Mouse (Mus musculus) embryonic facial prominence, embryonic 13.5 days (tissue): ENCODE results near the gene Stard13. TPM values are rescaled to one million over a fixed set of nuclear protein-coding genes. Genes with fewer than 3 reads are reported as not detected.

ENCODE experiments used
- ATAC-seq: fragments of 200-750 bp; cut with Nextera tagmentation; 2 replicates; pipeline ENCODE4 v1.8.0; 2017; ENCODE audit warnings: low read depth; ENCODE audit not compliant: insufficient number of reproducible peaks, insufficient read depth, low FRiP score, low TSS enrichment
- H3K27ac ChIP-seq: fragments of 300-500 bp; sonication (generic); 2 replicates; pipeline ENCODE4 v1.5.1; 2015; ENCODE audit warnings: moderate library complexity, mild to moderate bottlenecking, inconsistent platforms
- H3K27me3 ChIP-seq: fragments of 300-500 bp; sonication (generic); 2 replicates; pipeline ENCODE4 v1.6.1; 2015; ENCODE audit warnings: mild to moderate bottlenecking, inconsistent platforms
- H3K36me3 ChIP-seq: fragments of 300-500 bp; sonication (generic); 2 replicates; pipeline ENCODE4 v1.6.1; 2015; ENCODE audit warnings: mild to moderate bottlenecking, inconsistent platforms
- H3K4me1 ChIP-seq: fragments of 300-500 bp; sonication (generic); 2 replicates; pipeline ENCODE4 v1.6.1; 2015; ENCODE audit warnings: inconsistent platforms
- H3K4me2 ChIP-seq: fragments of 300-500 bp; sonication (generic); 2 replicates; pipeline ENCODE4 v1.6.1; 2015; ENCODE audit warnings: moderate library complexity, mild to moderate bottlenecking, inconsistent platforms
- H3K4me3 ChIP-seq: fragments of 300-500 bp; sonication (generic); 2 replicates; pipeline ENCODE4 v1.5.1; 2015; ENCODE audit warnings: mild to moderate bottlenecking, inconsistent platforms
- H3K9ac ChIP-seq: fragments of 300-500 bp; sonication (generic); 2 replicates; pipeline ENCODE4 v1.6.1; 2015; ENCODE audit warnings: mild to moderate bottlenecking, inconsistent platforms
- H3K9me3 ChIP-seq: fragments of 300-500 bp; sonication (generic); 2 replicates; pipeline ENCODE4 v1.6.1; 2016; ENCODE audit warnings: inconsistent platforms
- WGBS: fragments of 180-500 bp; shearing (Covaris S2); methylation state at CpG from one replicate; pipeline ENCODE4 v1.1.7; 2015; ENCODE audit warnings: mixed read lengths; 5-methylcytosine and 5-hydroxymethylcytosine counted together
- polyA plus RNA-seq: library from polyadenylated mRNA; unstranded; fragments of >200 nt; fragmentation: Nextera tagmentation; extraction: Ambion mirVana; gene quantifications from 2 replicates; pipeline ENCODE4 v1.2.1, GENCODE M21; 2015

Stard13 gene
- polyA plus RNA-seq, 1 experiment from 2014 or later = 6.4 TPM

DNA sequence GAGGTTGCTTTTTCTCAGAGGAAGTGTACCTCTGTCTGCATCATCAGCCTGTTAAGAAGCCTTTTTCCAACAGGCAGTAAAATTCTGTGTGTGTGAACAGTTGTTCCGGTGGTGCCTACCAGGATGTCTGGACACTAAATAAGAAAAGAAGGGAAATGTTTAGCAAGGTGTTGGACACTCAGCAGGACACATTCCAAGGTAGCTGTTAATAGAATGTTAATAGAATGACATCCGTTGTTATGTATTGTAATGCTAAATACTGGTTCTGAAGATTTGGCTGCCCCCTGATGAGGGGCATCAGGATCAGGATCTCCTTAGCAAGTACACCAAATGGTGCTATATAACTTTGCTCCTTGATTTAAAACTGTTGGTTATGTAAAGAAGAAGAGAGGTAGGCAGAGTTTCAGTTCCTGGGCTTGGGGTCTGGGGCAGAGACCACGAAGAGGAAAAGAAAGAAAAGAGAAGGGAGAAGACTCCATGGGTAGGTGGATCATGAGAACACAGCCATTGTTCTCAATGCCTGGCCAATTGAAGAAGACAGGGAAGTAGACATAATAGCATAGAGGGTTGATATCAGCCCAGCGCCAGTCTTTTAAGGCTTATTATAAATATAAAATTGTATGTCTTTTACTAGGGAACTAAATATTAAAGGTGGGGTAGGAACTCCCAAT is 9.8 kb downstream of the Stard13 start:
- 80% methylated on average over 4 of the region's 4 CpGs for WGBS
- no peaks in the 10 kb centered on the region for H3K36me3 ChIP-seq
- H3K9me3 ChIP-seq = no peaks in the 10 kb centered on the region
- H3K4me3 ChIP-seq = no peak overlapping the region
- H3K9ac ChIP-seq = no peak overlapping the region
- ATAC-seq = no peak
- no peak overlapping the region for H3K27ac ChIP-seq
- H3K27me3 ChIP-seq = no peaks in the 10 kb centered on the region
- peaks cover under 1% of the 10 kb centered on the region; the same call in 1 of the 2 replicates for H3K4me1 ChIP-seq
- no peak overlapping the region for H3K4me2 ChIP-seq

DNA sequence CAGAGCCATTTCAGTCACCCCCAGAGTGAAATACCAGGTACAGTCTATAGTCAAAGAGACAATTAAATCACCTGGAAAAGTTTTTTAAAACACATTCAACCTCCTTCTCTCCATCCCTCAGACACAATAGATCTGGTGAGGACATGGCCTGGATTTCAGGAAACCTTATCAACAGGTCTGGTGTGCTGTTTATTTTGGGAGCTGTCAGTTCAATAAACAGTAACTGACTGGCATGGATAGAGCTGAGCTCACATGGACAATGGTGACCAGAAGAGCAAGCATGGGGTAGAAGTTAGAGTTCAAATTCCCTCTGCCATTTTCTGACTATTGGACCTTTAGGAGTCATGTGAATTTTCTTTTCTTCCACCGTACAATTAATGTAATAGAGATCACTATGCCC is 10.8 kb downstream of the Stard13 start:
- no peak overlapping the region for H3K27ac ChIP-seq
- H3K9ac ChIP-seq = no peak overlapping the region
- whole genome bisulfite sequencing = 83% methylated on average over 1 of the region's 1 CpGs
- ATAC-seq = no peak
- H3K9me3 ChIP-seq = no peaks in the 10 kb centered on the region
- no peak overlapping the region for H3K4me2 ChIP-seq
- H3K4me3 ChIP-seq = no peak overlapping the region
- H3K36me3 ChIP-seq = no peaks in the 10 kb centered on the region
- peaks cover 5% of the 10 kb centered on the region; the same call in 1 of the 2 replicates for H3K4me1 ChIP-seq
- H3K27me3 ChIP-seq = no peaks in the 10 kb centered on the region

DNA sequence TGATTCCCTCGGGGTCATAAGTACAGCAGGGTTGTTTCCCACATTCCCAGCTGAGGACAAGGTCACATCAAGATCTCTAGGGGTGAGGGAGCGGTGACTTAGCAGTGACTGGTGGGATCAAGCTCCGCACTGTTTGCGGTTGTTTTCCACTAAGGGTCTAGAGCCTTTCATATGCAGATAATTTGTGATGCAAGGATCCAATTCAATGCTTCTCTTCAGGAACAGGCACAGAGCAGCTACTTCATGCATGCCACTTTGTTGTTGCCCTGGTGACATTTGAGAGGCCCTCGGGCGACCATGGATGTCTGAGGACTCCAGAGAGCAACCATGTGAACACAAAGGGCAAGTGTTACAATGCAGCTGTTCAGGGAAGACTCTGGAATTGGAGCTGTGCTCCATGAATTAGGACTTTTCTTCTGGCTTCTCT is 14.9 kb downstream of the Stard13 start:
- Histone ChIP-seq H3K4me1 (peaks cover 10% of the 10 kb centered on the region), H3K36me3 (no peaks in the 10 kb centered on the region), H3K27ac (peak overlapping the region; percentile 28; the same call in 1 of the 2 replicates), H3K4me2 (no peak overlapping the region), H3K9me3 (no peaks in the 10 kb centered on the region), H3K9ac (no peak overlapping the region), H3K4me3 (no peak overlapping the region), H3K27me3 (no peaks in the 10 kb centered on the region)
- 22% methylated on average over 6 of the region's 6 CpGs for WGBS
- no peak for ATAC-seq

GRCm38 (mm10) chr5:151213097-151213496 is 20.5 kb downstream of the Stard13 start:
- Histone ChIP-seq H3K36me3 (no peaks in the 10 kb centered on the region), H3K9ac (no peak overlapping the region), H3K27ac (no peak overlapping the region), H3K4me3 (no peak overlapping the region), H3K27me3 (no peaks in the 10 kb centered on the region), H3K4me1 (peaks cover 6% of the 10 kb centered on the region; the same call in 1 of the 2 replicates), H3K4me2 (no peak overlapping the region), H3K9me3 (no peaks in the 10 kb centered on the region)
- no peak for ATAC-seq
- 84% methylated on average over 3 of the region's 3 CpGs for WGBS

- Histone ChIP-seq H3K4me3 (no peak overlapping the region), H3K9me3 (no peaks in the 10 kb centered on the region), H3K4me1 (no peaks in the 10 kb centered on the region), H3K27ac (no peak overlapping the region), H3K9ac (no peak overlapping the region), H3K27me3 (no peaks in the 10 kb centered on the region), H3K36me3 (no peaks in the 10 kb centered on the region), H3K4me2 (no peak overlapping the region)
- 95% methylated on average over 1 of the region's 1 CpGs for WGBS
- no peak for ATAC-seq
These were observed 22.8 kb downstream of the Stard13 start for GRCm38 (mm10) chr5:151210869-151211268.

DNA sequence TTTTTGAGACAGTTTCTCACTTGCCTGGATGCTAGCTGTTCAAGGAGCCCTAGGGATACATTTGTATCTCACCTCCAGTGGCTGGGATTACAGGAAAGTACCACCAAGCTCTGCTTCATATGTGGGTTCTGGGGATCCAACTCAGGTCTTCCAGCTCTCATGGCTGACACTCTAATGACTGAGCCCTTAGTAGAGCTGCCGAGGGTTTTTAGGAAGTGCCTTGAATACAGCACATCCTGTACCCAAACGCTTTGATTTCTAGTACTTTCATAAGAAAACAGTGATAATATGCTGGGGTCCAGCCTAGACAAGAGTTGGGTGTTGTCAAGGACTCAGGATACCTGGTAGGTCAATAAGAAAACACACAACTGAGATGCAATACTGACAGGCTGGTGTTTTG is 23.6 kb downstream of the Stard13 start:
- Histone ChIP-seq H3K27ac (no peak overlapping the region), H3K4me1 (no peaks in the 10 kb centered on the region), H3K36me3 (no peaks in the 10 kb centered on the region), H3K4me2 (no peak overlapping the region), H3K27me3 (no peaks in the 10 kb centered on the region), H3K4me3 (no peak overlapping the region), H3K9ac (no peak overlapping the region), H3K9me3 (no peaks in the 10 kb centered on the region)
- 81% methylated on average over 2 of the region's 2 CpGs for WGBS
- no peak for ATAC-seq

DNA sequence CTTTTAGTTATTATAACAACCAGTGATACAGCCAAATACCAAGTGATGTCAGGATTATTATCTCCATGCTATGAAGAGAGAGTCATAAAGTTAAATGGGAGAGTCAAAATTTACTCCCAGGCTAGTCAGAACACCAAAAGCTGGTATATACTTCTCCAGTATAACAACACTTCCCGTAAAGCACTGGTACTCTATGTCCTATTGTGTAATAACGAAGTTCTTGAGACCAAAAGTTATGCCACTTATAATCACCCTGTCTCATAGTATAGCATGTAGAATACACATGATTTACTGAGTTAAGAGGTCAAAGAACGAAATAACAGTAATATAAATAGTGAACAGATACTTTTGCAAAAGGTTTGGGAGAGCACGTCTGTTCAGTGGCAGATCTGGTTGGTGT is 28.6 kb downstream of the Stard13 start:
- Histone ChIP-seq H3K27me3 (no peaks in the 10 kb centered on the region), H3K9me3 (no peaks in the 10 kb centered on the region), H3K4me2 (no peak overlapping the region), H3K9ac (no peak overlapping the region), H3K4me1 (no peaks in the 10 kb centered on the region), H3K27ac (no peak overlapping the region), H3K4me3 (no peak overlapping the region), H3K36me3 (no peaks in the 10 kb centered on the region)
- ATAC-seq = no peak
- 92% methylated on average over 4 of the region's 4 CpGs for whole genome bisulfite sequencing

- no peaks in the 10 kb centered on the region for H3K27me3 ChIP-seq
- H3K4me2 ChIP-seq = no peak overlapping the region
- WGBS = 49% methylated on average over 5 of the region's 5 CpGs
- H3K4me1 ChIP-seq = no peaks in the 10 kb centered on the region
- H3K27ac ChIP-seq = no peak overlapping the region
- no peak for ATAC-seq
- no peaks in the 10 kb centered on the region for H3K9me3 ChIP-seq
- no peaks in the 10 kb centered on the region for H3K36me3 ChIP-seq
- no peak overlapping the region for H3K9ac ChIP-seq
- H3K4me3 ChIP-seq = no peak overlapping the region
These were observed 30.7 kb downstream of the Stard13 start for GRCm38 (mm10) chr5:151202925-151203324.

DNA sequence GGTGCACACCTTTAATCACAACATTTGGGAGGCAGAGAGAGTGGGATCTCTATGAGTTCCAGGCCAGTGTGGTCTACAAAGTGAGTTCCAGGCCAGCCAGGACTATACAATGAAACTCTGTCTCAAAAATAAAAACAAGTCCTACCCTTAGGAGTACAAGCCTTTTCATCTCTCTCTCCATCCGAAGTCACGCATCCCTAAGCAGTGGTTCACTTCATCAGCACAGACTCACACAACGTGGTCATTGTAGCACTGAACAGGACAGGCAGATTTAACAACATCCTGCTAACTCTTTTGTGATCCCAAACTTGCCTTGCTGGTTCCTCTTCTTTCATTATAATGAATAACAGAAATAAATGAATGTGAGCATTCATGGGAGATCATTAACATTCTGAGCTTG is 32.4 kb downstream of the Stard13 start:
- Histone ChIP-seq H3K27me3 (no peaks in the 10 kb centered on the region), H3K4me2 (no peak overlapping the region), H3K27ac (no peak overlapping the region), H3K9me3 (no peaks in the 10 kb centered on the region), H3K36me3 (no peaks in the 10 kb centered on the region), H3K4me1 (no peaks in the 10 kb centered on the region), H3K9ac (no peak overlapping the region), H3K4me3 (no peak overlapping the region)
- WGBS = 49% methylated on average over 3 of the region's 3 CpGs
- no peak for ATAC-seq

DNA sequence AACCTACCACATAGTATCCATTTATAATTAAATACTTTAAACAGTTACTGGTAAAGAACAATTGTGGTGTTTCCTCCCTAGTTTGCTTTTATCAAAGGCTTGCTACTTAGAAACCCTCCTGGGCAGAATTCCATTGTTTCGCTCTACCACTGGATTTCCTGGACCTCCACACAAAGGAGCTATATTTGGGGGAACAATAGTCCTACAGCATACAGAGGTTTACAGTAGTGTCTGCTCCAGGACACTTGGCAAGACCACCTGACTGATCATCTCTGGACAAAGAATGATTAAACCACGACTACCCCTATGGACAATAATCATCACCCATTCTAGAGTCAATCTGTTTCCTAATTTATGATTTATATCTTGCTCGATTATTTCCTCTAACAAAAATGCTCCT is 34.4 kb downstream of the Stard13 start:
- Histone ChIP-seq H3K4me3 (no peak overlapping the region), H3K4me1 (no peaks in the 10 kb centered on the region), H3K9ac (no peak overlapping the region), H3K27ac (no peak overlapping the region), H3K27me3 (no peaks in the 10 kb centered on the region), H3K9me3 (no peaks in the 10 kb centered on the region), H3K4me2 (no peak overlapping the region), H3K36me3 (no peaks in the 10 kb centered on the region)
- WGBS = 85% methylated on average over 3 of the region's 3 CpGs
- no peak for ATAC-seq

- no peak overlapping the region for H3K4me3 ChIP-seq
- 74% methylated on average over 13 of the region's 13 CpGs for WGBS
These were observed 36.9 kb downstream of the Stard13 start for GRCm38 (mm10) chr5:151196603-151197272.

GRCm38 (mm10) chr5:151193885-151194520 is 39.6 kb downstream of the Stard13 start:
- Histone ChIP-seq H3K9me3 (no peaks in the 10 kb centered on the region), H3K4me1 (peaks cover 9% of the 10 kb centered on the region), H3K36me3 (no peaks in the 10 kb centered on the region), H3K27ac (no peak overlapping the region), H3K4me3 (no peak overlapping the region), H3K4me2 (no peak overlapping the region), H3K27me3 (no peaks in the 10 kb centered on the region), H3K9ac (no peak overlapping the region)
- WGBS = 57% methylated on average over 3 of the region's 3 CpGs
- ATAC-seq = no peak

More at GRCm38 (mm10) chr5:151196603-151197272, 36.9 kb downstream of the Stard13 start:
- Histone ChIP-seq H3K36me3 (no peaks in the 10 kb centered on the region), H3K9ac (no peak overlapping the region), H3K27me3 (no peaks in the 10 kb centered on the region), H3K9me3 (no peaks in the 10 kb centered on the region), H3K4me2 (no peak overlapping the region), H3K4me1 (no peaks in the 10 kb centered on the region), H3K27ac (no peak overlapping the region)
- ATAC-seq = no peak
